Mouse (Mus musculus): Measurements from ENCODE around the gene Agap1. TPM values are rescaled to one million over a fixed set of nuclear protein-coding genes. Genes with fewer than 3 reads are reported as not detected.

Gene Agap1
- polyA plus RNA-seq, 1 experiment: 30.0 TPM

DNA sequence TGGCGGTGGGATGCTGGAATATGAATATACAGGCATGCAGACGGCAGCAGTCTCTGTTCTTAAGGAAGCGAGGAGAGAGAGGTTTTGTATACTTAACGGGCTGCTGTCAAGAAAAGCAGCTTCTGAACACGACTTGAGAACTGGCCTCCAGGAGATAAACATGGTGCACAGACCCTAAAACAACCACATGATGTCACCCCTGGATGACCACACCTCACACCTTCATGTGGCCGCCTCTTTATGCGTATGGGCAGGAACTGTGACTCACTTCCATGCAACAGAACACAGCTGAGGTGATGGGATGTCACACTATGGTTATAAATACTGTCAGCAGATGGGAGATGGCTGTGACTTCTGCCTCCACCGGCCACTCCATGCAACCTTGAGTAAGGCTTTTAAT lies 28.5 kb upstream of the Agap1 start:
- Histone ChIP-seq H3K4me3 (ENCODE audit: insufficient read depth, low read depth, low read length) (no peak overlapping the region), H3K4me1 (ENCODE audit: control insufficient read depth, insufficient read depth, low read length) (no peaks in the 10 kb centered on the region), H3K27ac (ENCODE audit: insufficient read depth, low read depth, low read length) (no peak overlapping the region)
- 83% methylated on average over 8 of the region's 8 CpGs for WGBS
- TF ChIP-seq CTCF (IDR thresholded peaks at IDR 0.05; ENCODE audit: insufficient read depth, low read depth, low read length): no peak
- no peak for TF ChIP-seq POLR2A (IDR thresholded peaks at IDR 0.05; ENCODE audit: insufficient read depth, low read depth, low read length)

DNA sequence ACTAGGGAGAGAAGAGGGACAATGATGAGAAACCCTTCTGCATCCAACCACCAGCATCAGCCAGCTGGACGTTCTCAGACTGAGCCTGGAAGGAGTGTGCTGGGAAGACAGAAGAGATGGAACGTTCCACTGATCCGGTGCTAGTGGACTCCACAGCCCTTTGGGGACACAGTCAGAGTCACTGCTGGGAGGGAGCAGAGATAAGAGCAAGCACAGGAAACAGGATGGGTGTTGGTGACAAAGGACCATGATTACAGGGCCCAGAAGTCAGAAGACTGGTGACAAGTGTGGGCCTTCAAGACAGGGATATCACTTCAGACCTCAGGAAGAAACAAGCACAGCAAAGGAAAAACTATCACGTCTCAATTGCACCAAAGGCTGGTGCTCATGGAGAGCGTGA lies 25.9 kb upstream of the Agap1 start:
- Histone ChIP-seq H3K4me1 (ENCODE audit: control insufficient read depth, insufficient read depth, low read length) (no peaks in the 10 kb centered on the region), H3K4me3 (ENCODE audit: insufficient read depth, low read depth, low read length) (no peak overlapping the region), H3K27ac (ENCODE audit: insufficient read depth, low read depth, low read length) (no peak overlapping the region)
- 98% methylated on average over 5 of the region's 5 CpGs for WGBS
- TF ChIP-seq POLR2A (IDR thresholded peaks at IDR 0.05; ENCODE audit: insufficient read depth, low read depth, low read length): no peak
- TF ChIP-seq CTCF (IDR thresholded peaks at IDR 0.05; ENCODE audit: insufficient read depth, low read depth, low read length): no peak

DNA sequence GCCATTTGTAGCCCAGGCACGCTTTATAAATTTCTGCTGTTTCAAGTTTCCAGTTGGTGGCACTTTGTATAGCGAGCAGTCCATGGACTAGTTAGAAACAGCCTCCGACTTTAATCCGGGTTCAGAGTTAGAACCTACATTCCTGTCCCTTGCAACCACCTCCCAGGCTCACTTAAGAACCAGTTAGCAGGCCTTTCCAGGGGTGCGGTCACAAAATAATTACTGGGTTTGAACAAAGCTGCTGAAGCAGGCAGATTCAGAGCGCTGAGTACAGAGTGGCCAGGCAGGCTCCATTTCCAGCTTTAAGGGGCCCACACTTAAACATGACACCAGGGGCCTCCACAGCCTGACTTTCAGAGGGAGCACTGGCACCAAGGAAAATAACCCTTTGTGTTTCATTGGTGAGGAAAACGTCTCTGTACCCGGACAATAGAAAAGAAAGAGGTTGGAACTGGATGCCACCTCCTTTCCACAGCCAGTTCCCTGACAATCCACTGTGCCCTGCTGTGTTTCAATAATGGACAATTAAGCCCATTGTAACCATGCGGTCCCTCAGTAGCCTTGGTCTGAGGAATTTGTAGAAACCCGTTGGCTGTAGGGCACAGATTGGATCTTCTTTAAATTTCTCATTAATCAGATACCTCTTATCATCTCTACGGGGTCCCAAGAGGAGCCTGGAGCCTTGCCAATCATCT lies 24.5 kb upstream of the Agap1 start:
- Histone ChIP-seq H3K4me3 (ENCODE audit: insufficient read depth, low read depth, low read length) (no peak overlapping the region), H3K27ac (ENCODE audit: insufficient read depth, low read depth, low read length) (no peak overlapping the region), H3K4me1 (ENCODE audit: control insufficient read depth, insufficient read depth, low read length) (no peaks in the 10 kb centered on the region)
- TF ChIP-seq CTCF (IDR thresholded peaks at IDR 0.05; ENCODE audit: insufficient read depth, low read depth, low read length) (no peak), POLR2A (IDR thresholded peaks at IDR 0.05; ENCODE audit: insufficient read depth, low read depth, low read length) (no peak)
- WGBS: 73% methylated on average over 11 of the region's 11 CpGs

DNA sequence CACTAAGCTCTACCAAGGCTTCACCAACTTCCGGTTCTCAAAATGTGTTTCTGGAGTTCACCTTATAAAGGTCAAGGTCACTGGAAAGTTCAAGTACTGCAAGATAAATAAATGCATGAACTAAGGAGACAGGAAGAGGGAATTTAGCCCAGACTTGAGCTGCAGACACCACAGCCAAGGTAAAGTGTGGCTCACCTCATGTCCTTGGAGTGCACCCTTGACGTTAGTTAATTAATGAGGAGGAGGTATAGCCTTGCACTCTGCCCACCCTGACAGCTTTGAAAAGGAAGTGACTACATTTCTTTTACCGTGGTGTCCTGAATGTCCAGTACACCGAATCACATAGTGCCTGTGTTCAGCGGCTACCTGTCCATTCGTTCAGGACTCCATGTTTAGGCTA lies 15.3 kb upstream of the Agap1 start:
- Histone ChIP-seq H3K4me3 (ENCODE audit: insufficient read depth, low read depth, low read length) (no peak overlapping the region), H3K27ac (ENCODE audit: insufficient read depth, low read depth, low read length) (no peak overlapping the region), H3K4me1 (ENCODE audit: control insufficient read depth, insufficient read depth, low read length) (no peaks in the 10 kb centered on the region)
- 89% methylated on average over 6 of the region's 6 CpGs for WGBS
- TF ChIP-seq POLR2A (IDR thresholded peaks at IDR 0.05; ENCODE audit: insufficient read depth, low read depth, low read length) (no peak), CTCF (IDR thresholded peaks at IDR 0.05; ENCODE audit: insufficient read depth, low read depth, low read length) (no peak)

GRCm38 (mm10) chr1:89441236-89441897 lies 13.2 kb upstream of the Agap1 start:
- 66% methylated on average over 5 of the region's 5 CpGs for WGBS
- H3K27ac ChIP-seq (ENCODE audit: insufficient read depth, low read depth, low read length): no peak overlapping the region
- no peak for TF ChIP-seq POLR2A (IDR thresholded peaks at IDR 0.05; ENCODE audit: insufficient read depth, low read depth, low read length)
- no peak for TF ChIP-seq CTCF (IDR thresholded peaks at IDR 0.05; ENCODE audit: insufficient read depth, low read depth, low read length)
- no peak overlapping the region for H3K4me3 ChIP-seq (ENCODE audit: insufficient read depth, low read depth, low read length)
- no peaks in the 10 kb centered on the region for H3K4me1 ChIP-seq (ENCODE audit: control insufficient read depth, insufficient read depth, low read length)

- no peak overlapping the region for H3K4me3 ChIP-seq (ENCODE audit: insufficient read depth, low read depth, low read length)
- no peaks in the 10 kb centered on the region for H3K4me1 ChIP-seq (ENCODE audit: control insufficient read depth, insufficient read depth, low read length)
- no peak overlapping the region for H3K27ac ChIP-seq (ENCODE audit: insufficient read depth, low read depth, low read length)
- no peak for TF ChIP-seq POLR2A (IDR thresholded peaks at IDR 0.05; ENCODE audit: insufficient read depth, low read depth, low read length)
- no peak for TF ChIP-seq CTCF (IDR thresholded peaks at IDR 0.05; ENCODE audit: insufficient read depth, low read depth, low read length)
- WGBS: 79% methylated on average over 9 of the region's 9 CpGs
Measured at GRCm38 (mm10) chr1:89443512-89443911, 11.1 kb upstream of the Agap1 start.

DNA sequence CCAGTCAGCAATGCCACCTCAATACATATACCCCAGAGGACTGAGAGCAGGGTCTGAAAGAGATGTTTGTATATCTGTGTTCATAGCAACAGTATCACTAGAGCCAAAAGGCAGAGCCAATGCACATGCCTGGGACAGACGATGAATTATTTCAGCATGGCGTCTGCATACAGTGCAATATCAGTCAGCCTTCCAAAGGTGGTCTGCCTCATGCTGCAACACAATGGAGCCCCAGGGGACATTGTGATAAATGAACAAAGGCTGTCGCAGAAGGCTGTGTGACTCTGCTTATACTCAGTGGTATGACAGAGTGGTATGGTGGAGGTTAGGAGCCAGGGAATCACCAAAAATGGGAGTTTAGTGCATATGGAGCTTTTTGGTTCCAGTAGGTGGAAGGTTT lies 10.6 kb upstream of the Agap1 start:
- 88% methylated on average over 3 of the region's 3 CpGs for WGBS
- Histone ChIP-seq H3K27ac (ENCODE audit: insufficient read depth, low read depth, low read length) (no peak overlapping the region), H3K4me1 (ENCODE audit: control insufficient read depth, insufficient read depth, low read length) (no peaks in the 10 kb centered on the region), H3K4me3 (ENCODE audit: insufficient read depth, low read depth, low read length) (no peak overlapping the region)
- no peak for TF ChIP-seq CTCF (IDR thresholded peaks at IDR 0.05; ENCODE audit: insufficient read depth, low read depth, low read length)
- TF ChIP-seq POLR2A (IDR thresholded peaks at IDR 0.05; ENCODE audit: insufficient read depth, low read depth, low read length): no peak

DNA sequence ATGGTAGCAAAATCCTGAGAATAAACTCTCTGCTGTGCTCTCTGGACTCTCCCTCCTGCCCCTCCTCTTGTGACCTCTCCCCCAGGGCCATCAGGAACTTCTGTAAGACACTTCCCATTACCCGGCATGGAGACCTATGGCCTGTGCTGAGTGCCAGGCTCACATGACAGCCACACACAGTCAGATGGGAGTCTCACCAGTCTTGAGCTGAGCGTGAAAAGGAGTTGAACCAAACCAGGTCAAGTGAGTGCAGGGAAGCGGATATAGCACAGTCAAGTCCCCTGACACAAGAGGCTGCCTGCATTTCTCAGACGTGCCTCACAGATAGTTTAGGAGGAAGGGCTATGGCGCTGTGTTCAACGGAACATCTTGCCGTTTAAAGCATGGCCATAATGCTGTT lies 4.5 kb upstream of the Agap1 start:
- H3K4me1 ChIP-seq (ENCODE audit: control insufficient read depth, insufficient read depth, low read length): peaks cover 4% of the 10 kb centered on the region; the same call in 1 of the 2 replicates
- 91% methylated on average over 7 of the region's 7 CpGs for WGBS

DNA sequence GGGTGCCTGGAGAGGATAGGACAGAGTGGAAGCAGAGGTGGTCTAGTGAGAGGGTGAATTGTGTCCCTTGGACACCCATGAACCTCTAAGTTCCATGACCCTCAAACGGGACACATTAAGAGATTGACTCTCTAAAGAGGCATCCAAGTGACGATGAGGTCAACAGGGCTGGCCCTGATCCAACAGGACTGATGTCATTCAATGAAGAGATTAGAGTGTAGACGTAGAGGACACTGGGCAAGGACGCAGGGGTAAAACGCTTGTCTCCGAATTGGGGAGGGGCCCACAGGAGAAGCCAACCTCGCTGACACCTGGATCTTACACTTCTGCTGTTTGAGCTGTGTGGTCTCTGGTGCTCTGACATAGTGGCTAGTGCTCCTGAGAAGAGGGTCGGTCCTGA lies 2.5 kb upstream of the Agap1 start:
- H3K4me1 ChIP-seq (ENCODE audit: control insufficient read depth, insufficient read depth, low read length): peaks cover 20% of the 10 kb centered on the region
- H3K4me3 ChIP-seq (ENCODE audit: insufficient read depth, low read depth, low read length): no peak overlapping the region
- H3K27ac ChIP-seq (ENCODE audit: insufficient read depth, low read depth, low read length): no peak overlapping the region
- TF ChIP-seq POLR2A (IDR thresholded peaks at IDR 0.05; ENCODE audit: insufficient read depth, low read depth, low read length) (no peak), CTCF (IDR thresholded peaks at IDR 0.05; ENCODE audit: insufficient read depth, low read depth, low read length) (no peak)
- 86% methylated on average over 8 of the region's 8 CpGs for WGBS

More for the DNA sequence above, 4.5 kb upstream of the Agap1 start:
- TF ChIP-seq CTCF (IDR thresholded peaks at IDR 0.05; ENCODE audit: insufficient read depth, low read depth, low read length): no peak
- Histone ChIP-seq H3K4me3 (ENCODE audit: insufficient read depth, low read depth, low read length) (no peak overlapping the region), H3K27ac (ENCODE audit: insufficient read depth, low read depth, low read length) (no peak overlapping the region)
